Mouse (Mus musculus): ENCODE data around the gene Prrg2.

GRCm38 (mm10) chr7:45083300-45083890 lies 20.9 kb upstream of the Prrg2 start:
- TF ChIP-seq CTCF (IDR thresholded peaks at IDR 0.05; ENCODE audit: control insufficient read depth, insufficient read depth, low read length) (no peak), POLR2A (IDR thresholded peaks at IDR 0.05; ENCODE audit: borderline replicate concordance, control insufficient read depth, low read depth, low read length) (0 out of 2 replicates have a peak, but pooled peaks have one; percentile 37)
